Mouse (Mus musculus): ENCODE data around the gene Rcsd1.

Rcsd1 gene

GRCm38 (mm10) chr1:165709629-165710256 lies at the start of gene Rcsd1:
Rcsd1 (minus strand) TSS chr1:165709757.
- DNase-seq (ENCODE audit: low spot score): no peak

GRCm38 (mm10) chr1:165755194-165755593 lies 45.6 kb upstream of the Rcsd1 start:
- no peak for DNase-seq (ENCODE audit: low spot score)

- no peak for DNase-seq (ENCODE audit: low spot score)
These were observed 44.6 kb upstream of the Rcsd1 start for GRCm38 (mm10) chr1:165754205-165754604.

GRCm38 (mm10) chr1:165751838-165752237 lies 42.3 kb upstream of the Rcsd1 start:
- DNase-seq (ENCODE audit: low spot score): no peak

GRCm38 (mm10) chr1:165751142-165751541 lies 41.6 kb upstream of the Rcsd1 start:
- DNase-seq (ENCODE audit: low spot score): no peak

GRCm38 (mm10) chr1:165748053-165748452 lies 38.5 kb upstream of the Rcsd1 start:
- DNase-seq (ENCODE audit: low spot score): peak; percentile 46

- no peak for DNase-seq (ENCODE audit: low spot score)
These were observed 32.4 kb upstream of the Rcsd1 start for GRCm38 (mm10) chr1:165741989-165742388.

- no peak for DNase-seq (ENCODE audit: low spot score)
These were observed 29.4 kb upstream of the Rcsd1 start for GRCm38 (mm10) chr1:165738985-165739384.

GRCm38 (mm10) chr1:165737867-165738266 lies 28.3 kb upstream of the Rcsd1 start:
- no peak for DNase-seq (ENCODE audit: low spot score)

GRCm38 (mm10) chr1:165737451-165737850 lies 27.9 kb upstream of the Rcsd1 start:
- no peak for DNase-seq (ENCODE audit: low spot score)

- DNase-seq (ENCODE audit: low spot score): peak; percentile 95
These were observed 26.6 kb upstream of the Rcsd1 start for GRCm38 (mm10) chr1:165735826-165736818.

- DNase-seq (ENCODE audit: low spot score): no peak
These were observed 25.3 kb upstream of the Rcsd1 start for GRCm38 (mm10) chr1:165734840-165735239.

GRCm38 (mm10) chr1:165731553-165731952 lies 22.0 kb upstream of the Rcsd1 start:
- DNase-seq (ENCODE audit: low spot score): no peak

GRCm38 (mm10) chr1:165730129-165730528 lies 20.6 kb upstream of the Rcsd1 start:
- DNase-seq (ENCODE audit: low spot score): no peak

- DNase-seq (ENCODE audit: low spot score): no peak
These were observed 18.6 kb upstream of the Rcsd1 start for GRCm38 (mm10) chr1:165728057-165728639.

GRCm38 (mm10) chr1:165726986-165727385 lies 17.4 kb upstream of the Rcsd1 start:
- DNase-seq (ENCODE audit: low spot score): no peak

- DNase-seq (ENCODE audit: low spot score): no peak
These were observed 15.6 kb upstream of the Rcsd1 start for GRCm38 (mm10) chr1:165725039-165725644.

GRCm38 (mm10) chr1:165724219-165725033 lies 14.9 kb upstream of the Rcsd1 start:
- peak; percentile 58 for DNase-seq (ENCODE audit: low spot score)

- DNase-seq (ENCODE audit: low spot score): no peak
These were observed 13.1 kb upstream of the Rcsd1 start for GRCm38 (mm10) chr1:165722531-165723123.

- DNase-seq (ENCODE audit: low spot score): no peak
These were observed 9.1 kb upstream of the Rcsd1 start for GRCm38 (mm10) chr1:165718543-165719105.

Data from embryo, embryonic 10 days (tissue).